Mouse (Mus musculus) brain, embryonic 18.5 days (tissue): ENCODE measurements at regions not wholly inside any gene's neighbourhood (a gene's known extent, or its start where the extent isn't known, plus 50 kb on each side); places are given as distances from the start of the nearest gene placed in this dataset.

Experiments
- DNase-seq: peaks from one replicate; pipeline ENCODE4 v3.0.0-alpha.2; 2012; ENCODE audit warnings: low read depth, low spot score

- no peak for DNase-seq
These were observed 1523.6 kb upstream of the Gm8797 start for GRCm38 (mm10) chr3:4226986-4227385.

- DNase-seq: no peak
These were observed 1479.2 kb upstream of the Gm8797 start for GRCm38 (mm10) chr3:4271361-4271760.

DNA sequence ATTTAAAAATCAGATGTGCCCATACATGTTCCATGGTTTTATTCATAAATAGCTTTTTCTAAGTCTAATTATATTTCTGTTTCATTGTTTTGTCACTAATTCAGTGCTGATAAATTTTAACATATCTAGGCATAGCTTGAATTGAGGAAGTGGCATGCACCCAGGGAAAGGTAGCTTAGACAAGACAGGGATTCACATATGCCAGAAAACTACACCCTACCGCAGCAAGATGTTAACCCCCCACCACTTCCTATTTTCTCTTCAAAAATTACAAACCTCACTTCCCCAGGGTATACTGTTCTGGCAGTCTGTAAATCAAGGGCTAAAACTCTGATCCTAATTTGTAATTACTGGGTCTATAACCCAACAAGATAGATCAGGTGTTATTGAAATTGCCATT is 1476.0 kb upstream of the Gm8797 start:
- DNase-seq: no peak

- peak; percentile 43 for DNase-seq
These were observed 1472.6 kb upstream of the Gm8797 start for GRCm38 (mm10) chr3:4278042-4278441.

- no peak for DNase-seq
These were observed 1470.1 kb upstream of the Gm8797 start for GRCm38 (mm10) chr3:4280366-4281020.

DNA sequence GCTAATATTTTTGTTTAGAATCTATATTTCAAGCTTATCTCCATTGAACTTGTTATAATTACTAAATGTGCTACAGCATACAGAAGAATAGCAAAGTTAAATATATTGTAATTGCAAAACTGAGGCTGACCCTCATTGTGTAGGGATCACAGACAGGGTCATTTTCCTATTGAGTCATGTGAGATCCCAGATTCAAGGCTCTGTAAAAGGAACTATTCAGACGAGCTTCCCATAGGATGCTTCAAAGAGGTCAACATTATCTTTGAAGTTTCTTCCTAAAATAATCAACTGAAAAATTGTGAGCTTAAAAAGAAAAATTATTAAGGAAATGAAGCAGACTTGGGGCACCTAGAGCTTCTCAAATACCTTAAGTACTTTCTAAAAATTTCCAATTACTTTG is 1469.5 kb upstream of the Gm8797 start:
- DNase-seq: no peak

GRCm38 (mm10) chr3:4287141-4287540 is 1463.5 kb upstream of the Gm8797 start:
- DNase-seq: no peak

DNA sequence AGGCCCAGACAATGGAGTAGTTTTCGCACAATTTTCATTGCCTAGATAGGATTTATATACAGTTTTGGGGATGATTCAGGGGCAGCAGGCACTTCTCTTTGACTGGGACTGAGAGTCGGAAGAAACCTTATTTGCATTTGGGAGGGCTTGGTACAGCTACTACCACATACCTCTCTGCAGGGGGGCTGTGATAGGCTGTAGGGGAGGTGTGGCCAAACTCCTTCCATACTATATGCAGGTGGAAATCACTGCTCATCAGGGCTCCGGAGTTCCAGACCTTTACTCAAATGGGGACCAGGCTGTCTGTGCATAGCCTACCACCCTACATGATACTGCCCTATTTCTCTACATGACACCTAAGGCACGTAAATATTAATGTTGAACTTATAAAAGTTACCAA is 1414.2 kb upstream of the Gm8797 start:
- no peak for DNase-seq

DNA sequence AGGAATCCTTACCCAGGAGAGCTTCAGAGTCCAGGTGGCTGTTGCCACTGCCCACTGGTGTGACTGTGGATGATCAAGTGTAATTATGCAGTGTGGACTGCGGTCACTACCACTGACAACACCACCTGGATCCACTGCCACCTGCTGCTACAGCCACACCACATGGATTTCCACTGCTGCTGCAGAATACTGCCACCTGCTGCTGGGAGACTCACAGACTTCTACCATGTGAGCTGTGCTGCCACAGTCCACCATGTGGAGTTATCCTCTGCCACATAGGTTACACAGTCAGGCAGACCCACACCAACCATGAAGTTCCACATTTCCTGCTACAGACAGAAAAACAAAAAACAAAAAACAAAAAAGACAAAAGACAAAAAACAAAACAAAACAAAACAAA is 1411.5 kb upstream of the Gm8797 start:
- DNase-seq: no peak
